Mouse (Mus musculus) liver, embryonic 13.5 days (tissue): ENCODE measurements around the gene Kifap3. TPM values are rescaled to one million over a fixed set of nuclear protein-coding genes. Genes with fewer than 3 reads are reported as not detected.

Experiments used
- ATAC-seq: fragments of 200-750 bp; cut with Nextera tagmentation; 2 replicates; pipeline ENCODE4 v1.8.0; 2017; ENCODE audit warnings: low read depth, mild to moderate bottlenecking, moderate number of reproducible peaks, moderate library complexity
- DNase-seq: peaks from one replicate; pipeline ENCODE4 v3.0.0; 2022
- H3K27ac ChIP-seq: fragments of 300-500 bp; sonication (generic); 2 replicates; pipeline ENCODE4 v1.5.1; 2015; ENCODE audit warnings: moderate library complexity, mild to moderate bottlenecking, inconsistent platforms
- H3K27me3 ChIP-seq: fragments of 300-500 bp; sonication (generic); 2 replicates; pipeline ENCODE4 v1.6.1; 2015; ENCODE audit warnings: mild to moderate bottlenecking, inconsistent platforms
- H3K36me3 ChIP-seq: fragments of 300-500 bp; sonication (generic); 2 replicates; pipeline ENCODE4 v1.6.1; 2015; ENCODE audit warnings: mild to moderate bottlenecking, inconsistent platforms
- H3K4me1 ChIP-seq: fragments of 300-500 bp; sonication (generic); replicated peaks from 2 replicates; pipeline ENCODE4 v1.6.1; 2015; ENCODE audit warnings: inconsistent platforms
- H3K4me2 ChIP-seq: fragments of 300-500 bp; sonication (generic); 2 replicates; pipeline ENCODE4 v1.6.1; 2015; ENCODE audit warnings: inconsistent platforms, mild to moderate bottlenecking, moderate library complexity
- H3K4me3 ChIP-seq: fragments of 300-500 bp; sonication (generic); replicated peaks from 2 replicates; pipeline ENCODE4 v1.5.1; 2015; ENCODE audit warnings: mild to moderate bottlenecking, inconsistent platforms
- H3K9ac ChIP-seq: fragments of 300-500 bp; sonication (generic); 2 replicates; pipeline ENCODE4 v1.6.1; 2015; ENCODE audit warnings: mild to moderate bottlenecking, inconsistent platforms
- H3K9me3 ChIP-seq: fragments of 300-500 bp; sonication (generic); replicated peaks from 2 replicates; pipeline ENCODE4 v1.6.1; 2016; ENCODE audit warnings: inconsistent platforms
- WGBS: fragments of 180-500 bp; shearing (Covaris S2); methylation state at CpG from one replicate; pipeline ENCODE4 v1.1.7; 2015; ENCODE audit not compliant: insufficient replicate concordance; 5-methylcytosine and 5-hydroxymethylcytosine counted together
- polyA plus RNA-seq: library from polyadenylated mRNA; unstranded; fragments of >200 nt; fragmentation: Nextera tagmentation; extraction: Ambion mirVana; gene quantifications from 2 replicates; pipeline ENCODE4 v1.2.1, GENCODE M21; 2015

Gene Kifap3
- polyA plus RNA-seq, 1 experiment from 2014 or later: 3.3 TPM

GRCm38 (mm10) chr1:163929636-163930457, 150.5 kb downstream of the Kifap3 start:
- Histone ChIP-seq H3K9ac (peak overlapping the region; percentile 95), H3K27me3 (no peaks in the 10 kb centered on the region), H3K4me2 (peak overlapping the region; percentile 71), H3K27ac (peak overlapping the region; percentile 86), H3K4me1 (peaks cover 26% of the 10 kb centered on the region), H3K9me3 (no peaks in the 10 kb centered on the region), H3K4me3 (peak overlapping the region; percentile 94), H3K36me3 (peaks cover 18% of the 10 kb centered on the region)
- ATAC-seq (peak; percentile 92), DNase-seq (peak; percentile 80)
- WGBS: under 1% methylated on average over 77 of the region's 77 CpGs

GRCm38 (mm10) chr1:163930458-163930794, 151.0 kb downstream of the Kifap3 start:
- peaks cover 24% of the 10 kb centered on the region for H3K36me3 ChIP-seq
- H3K27ac ChIP-seq: peak overlapping the region; percentile 86
- H3K4me3 ChIP-seq: peak overlapping the region; percentile 94
- H3K27me3 ChIP-seq: no peaks in the 10 kb centered on the region
- H3K9me3 ChIP-seq: no peaks in the 10 kb centered on the region
- peak; percentile 22 for ATAC-seq
- peaks cover 26% of the 10 kb centered on the region for H3K4me1 ChIP-seq
- no peak for DNase-seq
- peak overlapping the region; percentile 95 for H3K9ac ChIP-seq
- WGBS: under 1% methylated on average over 12 of the region's 12 CpGs
- peak overlapping the region; percentile 71 for H3K4me2 ChIP-seq

GRCm38 (mm10) chr1:163931801-163932200, 152.4 kb downstream of the Kifap3 start:
- Histone ChIP-seq H3K27me3 (no peaks in the 10 kb centered on the region), H3K4me1 (peaks cover 26% of the 10 kb centered on the region), H3K36me3 (peaks cover 37% of the 10 kb centered on the region), H3K4me3 (peak overlapping the region; percentile 94), H3K9me3 (no peaks in the 10 kb centered on the region), H3K4me2 (peak overlapping the region; percentile 71), H3K9ac (peak overlapping the region; percentile 95; the same call in 1 of the 2 replicates), H3K27ac (peak overlapping the region; percentile 67)
- ATAC-seq: peak; percentile 37
- DNase-seq: peak; percentile 28
- WGBS: 45% methylated on average over 8 of the region's 8 CpGs

GRCm38 (mm10) chr1:163934591-163934990, 155.2 kb downstream of the Kifap3 start:
- ATAC-seq (no peak), DNase-seq (no peak)
- no peaks in the 10 kb centered on the region for H3K27me3 ChIP-seq
- no peak overlapping the region for H3K9ac ChIP-seq
- H3K4me1 ChIP-seq: peaks cover 22% of the 10 kb centered on the region
- no peak overlapping the region for H3K27ac ChIP-seq
- H3K9me3 ChIP-seq: no peaks in the 10 kb centered on the region
- H3K36me3 ChIP-seq: peaks cover 62% of the 10 kb centered on the region
- 71% methylated on average over 2 of the region's 2 CpGs for WGBS
- H3K4me3 ChIP-seq: no peak overlapping the region
- no peak overlapping the region for H3K4me2 ChIP-seq

- ATAC-seq (no peak), DNase-seq (no peak)
- WGBS: 77% methylated on average over 6 of the region's 6 CpGs
- H3K4me1 ChIP-seq: no peaks in the 10 kb centered on the region; the same call in 1 of the 2 replicates
- peaks cover 95% of the 10 kb centered on the region for H3K36me3 ChIP-seq
- no peak overlapping the region for H3K9ac ChIP-seq
- no peaks in the 10 kb centered on the region for H3K9me3 ChIP-seq
- no peaks in the 10 kb centered on the region for H3K27me3 ChIP-seq
- H3K4me3 ChIP-seq: no peak overlapping the region
- H3K4me2 ChIP-seq: no peak overlapping the region
- no peak overlapping the region for H3K27ac ChIP-seq
Observed at GRCm38 (mm10) chr1:163942056-163942455, 162.7 kb downstream of the Kifap3 start.

- Histone ChIP-seq H3K9me3 (no peaks in the 10 kb centered on the region), H3K4me1 (no peaks in the 10 kb centered on the region), H3K4me3 (no peak overlapping the region), H3K4me2 (no peak overlapping the region), H3K27ac (no peak overlapping the region), H3K27me3 (no peaks in the 10 kb centered on the region), H3K9ac (no peak overlapping the region), H3K36me3 (peaks cover 84% of the 10 kb centered on the region)
- no peak for ATAC-seq
- WGBS: 70% methylated on average over 2 of the region's 2 CpGs
- DNase-seq: no peak
Observed at GRCm38 (mm10) chr1:163953396-163953795, 174.0 kb downstream of the Kifap3 start.

- ATAC-seq (no peak), DNase-seq (no peak)
- no peaks in the 10 kb centered on the region for H3K27me3 ChIP-seq
- no peaks in the 10 kb centered on the region for H3K9me3 ChIP-seq
- no peak overlapping the region for H3K4me2 ChIP-seq
- no peak overlapping the region for H3K4me3 ChIP-seq
- 72% methylated on average over 3 of the region's 3 CpGs for WGBS
- no peaks in the 10 kb centered on the region for H3K4me1 ChIP-seq
- H3K27ac ChIP-seq: no peak overlapping the region
- peaks cover 56% of the 10 kb centered on the region for H3K36me3 ChIP-seq
- no peak overlapping the region for H3K9ac ChIP-seq
Observed at GRCm38 (mm10) chr1:163958036-163958435, 178.7 kb downstream of the Kifap3 start.

- Histone ChIP-seq H3K4me1 (no peaks in the 10 kb centered on the region), H3K9ac (no peak overlapping the region), H3K9me3 (no peaks in the 10 kb centered on the region), H3K4me2 (no peak overlapping the region), H3K27me3 (no peaks in the 10 kb centered on the region), H3K27ac (no peak overlapping the region), H3K36me3 (peaks cover 30% of the 10 kb centered on the region), H3K4me3 (no peak overlapping the region)
- WGBS: 48% methylated on average over 10 of the region's 10 CpGs
- ATAC-seq: no peak
- no peak for DNase-seq
Observed at GRCm38 (mm10) chr1:163964008-163964689, 184.8 kb downstream of the Kifap3 start.

Other genes starting within 250 kb of the Kifap3 start
- gene Mettl11b, start 54.4 kb upstream of the Kifap3 start, polyA plus RNA-seq: not detected in 2 replicates
- gene Scyl3, start 149.5 kb downstream of the Kifap3 start, polyA plus RNA-seq: 11.2 and 13.4 TPM in 2 replicates
- gene BC055324, start 215.2 kb downstream of the Kifap3 start, polyA plus RNA-seq: 11.0 and 14.5 TPM in 2 replicates
- 5.7 and 8.4 TPM in 2 replicates for gene Mettl18, start 215.3 kb downstream of the Kifap3 start, polyA plus RNA-seq